Mouse (Mus musculus): ENCODE data around the gene Cmtm8.

- TF ChIP-seq CTCF (IDR thresholded peaks at IDR 0.05; ENCODE audit: low read depth, low read length) (no peak), POLR2A (IDR thresholded peaks at IDR 0.05; ENCODE audit: insufficient read depth, low read length) (no peak), EP300 (IDR thresholded peaks at IDR 0.05; ENCODE audit: insufficient read depth, low read depth, low read length) (no peak)
These were observed 63.8 kb downstream of the Cmtm8 start for GRCm38 (mm10) chr9:114779984-114780745.
